Mouse (Mus musculus) NIH3T3 (cell line): ENCODE measurements around the gene Dpy30.

Experiments
- DNase-seq: peaks from one replicate; pipeline ENCODE4 v3.0.0-alpha.2; 2012; ENCODE audit warnings: low read depth

Dpy30 gene

DNA sequence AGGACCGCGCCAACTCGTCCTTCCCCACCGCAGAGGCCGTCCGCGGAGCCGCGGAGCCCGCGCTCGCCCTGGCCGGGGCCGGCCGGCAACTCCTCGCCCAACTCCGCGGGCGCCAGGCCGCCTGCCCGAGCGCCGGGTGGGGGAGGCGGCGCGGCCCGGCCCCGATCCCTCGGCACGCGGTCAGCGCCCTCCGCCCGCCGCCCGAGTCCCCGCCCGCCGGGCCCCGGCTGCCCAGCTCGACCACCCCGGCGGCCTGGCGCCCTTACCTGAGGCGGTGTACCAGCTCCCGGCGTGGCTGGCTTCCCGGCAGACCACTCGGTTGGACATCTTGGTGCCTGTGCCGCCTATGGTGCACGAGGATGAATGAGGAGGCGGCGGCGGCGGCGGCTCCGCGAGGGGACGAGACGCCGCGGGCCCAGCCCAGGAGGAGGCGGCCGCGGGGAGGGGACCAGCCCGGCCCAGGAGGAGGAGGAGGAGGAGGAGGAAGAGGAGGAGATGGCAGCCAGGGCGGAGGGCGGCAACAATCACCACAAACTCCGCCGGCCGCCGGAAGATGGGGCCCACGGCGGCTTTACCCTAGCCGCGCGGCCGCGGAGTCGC, 29.2 kb downstream of the Dpy30 start:
- DNase-seq: peak; percentile 90

- peak; percentile 52 for DNase-seq
These were observed 29.9 kb downstream of the Dpy30 start for GRCm38 (mm10) chr17:74293687-74294425.

DNA sequence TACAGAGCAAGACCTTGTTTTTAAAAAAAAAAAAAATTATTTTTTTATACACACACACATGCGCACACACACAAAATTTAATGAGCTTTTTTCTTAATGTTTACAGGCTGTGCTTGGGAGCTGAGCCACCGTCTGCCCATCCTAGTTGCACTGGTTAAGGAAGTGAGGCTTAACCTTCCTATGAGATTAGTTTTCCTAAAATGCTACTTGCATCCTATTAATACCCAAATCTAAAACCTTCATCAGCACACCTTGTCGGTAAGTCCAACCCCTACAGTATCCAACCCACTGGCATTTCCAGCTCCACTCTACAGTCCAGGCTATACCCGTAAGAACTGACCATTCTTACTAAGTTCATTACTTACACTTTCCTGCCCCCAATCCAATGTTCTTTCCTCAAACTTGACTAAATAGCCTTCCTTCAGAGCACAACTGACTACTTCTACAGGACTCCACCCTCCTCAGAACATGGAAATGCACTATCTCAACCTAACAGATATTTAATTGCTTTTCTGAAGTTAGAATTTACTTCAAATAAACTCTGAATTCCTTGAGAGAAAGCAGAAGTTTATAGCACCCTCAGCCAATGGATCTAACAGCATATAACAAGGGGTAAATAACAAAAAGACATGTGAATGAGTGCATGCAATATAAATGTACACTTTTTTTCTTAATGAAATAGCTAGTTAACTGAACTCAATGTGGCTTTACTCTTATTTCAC, 31.9 kb downstream of the Dpy30 start:
- no peak for DNase-seq

- DNase-seq: no peak
These were observed 32.9 kb downstream of the Dpy30 start for GRCm38 (mm10) chr17:74290869-74291268.

DNA sequence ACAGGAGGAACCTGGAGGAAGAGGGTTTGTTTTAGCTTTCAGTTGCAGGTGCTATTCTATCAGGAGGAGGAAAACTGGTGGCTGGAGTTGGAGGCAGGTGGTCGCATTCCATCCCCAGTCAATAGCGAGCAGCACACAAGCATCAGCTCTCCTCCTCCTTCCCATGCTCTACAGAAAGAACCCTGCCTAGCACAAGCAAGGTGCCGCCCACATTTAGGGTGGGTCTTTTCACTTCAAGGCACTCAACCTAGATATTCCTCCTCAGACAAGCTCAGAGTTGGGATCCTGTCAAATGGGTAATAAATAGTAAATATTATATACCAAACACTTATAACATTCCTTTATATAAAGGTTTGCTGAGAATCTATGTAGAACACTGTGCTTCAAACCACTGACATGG, 33.5 kb downstream of the Dpy30 start:
- no peak for DNase-seq

DNA sequence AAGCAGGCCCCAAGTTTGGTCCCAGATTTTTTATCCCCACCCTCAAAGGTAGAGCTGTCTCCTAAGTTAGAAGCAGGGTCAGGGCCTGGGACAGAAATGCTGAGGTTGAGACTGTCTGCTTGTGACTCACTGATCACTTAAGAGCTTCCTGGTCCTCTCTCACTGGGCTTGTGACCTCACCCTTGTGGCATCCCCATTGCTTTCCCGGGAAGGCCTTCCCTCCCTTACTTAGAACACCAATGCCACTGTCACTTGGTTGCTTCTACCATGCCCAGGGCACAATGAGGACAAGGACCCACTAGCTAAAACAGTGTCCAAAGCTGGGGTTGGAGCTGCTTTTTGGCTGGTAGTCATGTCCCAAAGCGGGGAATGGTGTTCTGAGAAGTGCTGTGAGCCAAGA, 35.1 kb downstream of the Dpy30 start:
- no peak for DNase-seq

DNA sequence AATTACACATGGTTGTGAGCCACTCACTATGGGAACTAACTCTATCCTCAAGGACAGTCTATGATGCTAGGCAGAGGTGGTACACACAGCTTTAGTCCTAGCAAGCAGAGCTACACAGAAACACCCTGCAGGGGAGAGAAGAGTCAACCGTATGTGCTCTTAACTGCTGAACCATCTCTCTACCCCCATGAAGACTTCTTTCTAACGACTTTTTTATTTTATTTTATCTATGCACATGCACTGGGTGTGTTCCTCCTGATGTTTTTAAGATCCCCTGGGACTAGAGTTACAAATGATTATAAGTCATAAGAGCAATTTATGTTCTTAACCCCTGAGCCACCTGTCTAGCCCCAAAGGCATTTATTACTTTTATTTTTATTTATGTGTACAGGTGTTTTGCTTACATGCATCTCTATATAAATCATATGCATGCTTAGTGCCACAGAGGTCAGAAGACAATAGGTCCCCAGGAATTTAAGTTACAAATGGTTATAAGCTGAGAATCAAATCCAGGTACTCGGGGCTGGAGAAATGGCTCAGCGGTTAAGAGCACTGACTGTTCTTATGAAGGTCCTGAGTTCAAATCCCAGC, 37.5 kb downstream of the Dpy30 start:
- DNase-seq: no peak

DNA sequence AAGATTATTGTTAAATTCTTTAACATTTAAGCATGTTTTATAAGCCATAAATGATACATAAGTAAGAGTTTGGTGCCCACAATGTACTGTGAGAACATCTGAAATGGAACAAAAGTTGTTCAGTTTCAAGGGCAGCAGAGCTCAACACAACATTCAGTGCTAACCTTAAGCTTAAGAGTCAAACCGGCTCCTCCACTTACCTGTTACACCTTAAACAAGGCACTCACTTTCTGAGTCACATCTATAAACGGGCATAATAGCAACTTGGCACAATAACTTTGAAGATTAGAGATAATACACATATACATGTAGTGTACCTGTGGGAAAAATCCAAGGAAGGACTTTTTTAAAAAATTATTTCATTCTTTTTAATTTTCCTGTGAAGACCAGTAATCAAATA, 38.0 kb downstream of the Dpy30 start:
- DNase-seq: no peak

GRCm38 (mm10) chr17:74284397-74285115, 39.2 kb downstream of the Dpy30 start:
- DNase-seq: peak; percentile 63

- DNase-seq: no peak
These were observed 41.7 kb downstream of the Dpy30 start for GRCm38 (mm10) chr17:74282024-74282423.

DNA sequence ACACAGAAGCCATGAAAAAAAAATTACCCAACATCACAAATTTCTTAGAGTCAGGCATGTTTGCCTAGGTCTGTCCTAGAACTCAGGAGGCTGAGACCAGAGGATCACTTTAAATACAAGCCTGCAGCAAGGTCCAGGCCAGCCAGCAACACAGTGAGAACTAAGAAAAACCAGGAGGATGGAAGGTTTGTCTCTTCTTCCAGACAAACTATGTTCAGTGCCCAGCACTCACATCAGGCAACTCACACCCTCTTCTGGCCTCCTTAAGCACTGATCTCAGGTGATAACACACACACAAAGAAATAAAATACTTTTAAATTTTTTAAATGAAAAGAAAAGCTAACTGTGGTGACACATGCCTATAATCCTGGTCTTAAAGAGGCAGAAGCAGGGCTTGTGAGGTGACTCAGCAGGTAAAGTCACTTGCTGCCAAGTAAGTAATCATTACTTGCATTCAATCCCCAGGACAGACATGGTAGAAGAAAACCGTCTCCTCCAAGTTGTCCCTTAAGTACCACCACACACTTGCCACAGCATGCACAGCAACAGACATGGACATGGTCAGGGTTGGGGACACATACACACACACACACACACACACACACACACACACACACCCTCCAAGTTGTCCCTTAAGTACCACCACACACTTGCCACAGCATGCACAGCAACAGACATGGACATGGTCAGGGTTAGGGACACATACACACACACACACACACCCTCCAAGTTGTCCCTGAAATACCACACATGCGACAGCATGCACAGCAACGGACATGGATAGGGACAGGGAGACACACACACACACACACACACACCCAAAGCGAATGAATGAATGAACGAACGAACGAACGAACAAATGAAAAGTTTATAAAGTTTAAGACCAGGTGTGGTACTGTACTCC, 44.5 kb downstream of the Dpy30 start:
- DNase-seq: peak; percentile 20

DNA sequence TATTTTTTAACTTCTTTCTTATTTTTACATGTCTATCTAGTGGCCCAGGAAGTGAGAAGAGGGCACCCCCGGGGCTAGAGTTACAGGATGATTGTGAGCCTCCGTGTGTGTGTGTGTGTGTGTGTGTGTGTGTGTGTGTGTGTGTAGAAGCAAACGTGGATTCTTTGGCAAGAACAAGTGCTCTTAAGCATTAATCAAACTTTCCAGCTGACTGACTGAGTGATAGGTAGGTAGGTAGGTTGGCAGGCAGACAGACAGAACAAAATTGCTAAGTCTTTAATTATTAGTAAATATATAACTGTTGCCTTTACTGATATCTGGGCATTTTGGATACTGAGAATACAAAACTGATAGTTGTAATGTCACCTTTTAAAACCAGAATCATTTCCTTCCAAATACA, 49.3 kb downstream of the Dpy30 start:
- no peak for DNase-seq

- no peak for DNase-seq
These were observed 51.0 kb downstream of the Dpy30 start for GRCm38 (mm10) chr17:74272683-74273205.

- DNase-seq: no peak
These were observed 52.0 kb downstream of the Dpy30 start for GRCm38 (mm10) chr17:74271541-74272268.

- no peak for DNase-seq
These were observed 53.5 kb downstream of the Dpy30 start for GRCm38 (mm10) chr17:74270205-74270604.

DNA sequence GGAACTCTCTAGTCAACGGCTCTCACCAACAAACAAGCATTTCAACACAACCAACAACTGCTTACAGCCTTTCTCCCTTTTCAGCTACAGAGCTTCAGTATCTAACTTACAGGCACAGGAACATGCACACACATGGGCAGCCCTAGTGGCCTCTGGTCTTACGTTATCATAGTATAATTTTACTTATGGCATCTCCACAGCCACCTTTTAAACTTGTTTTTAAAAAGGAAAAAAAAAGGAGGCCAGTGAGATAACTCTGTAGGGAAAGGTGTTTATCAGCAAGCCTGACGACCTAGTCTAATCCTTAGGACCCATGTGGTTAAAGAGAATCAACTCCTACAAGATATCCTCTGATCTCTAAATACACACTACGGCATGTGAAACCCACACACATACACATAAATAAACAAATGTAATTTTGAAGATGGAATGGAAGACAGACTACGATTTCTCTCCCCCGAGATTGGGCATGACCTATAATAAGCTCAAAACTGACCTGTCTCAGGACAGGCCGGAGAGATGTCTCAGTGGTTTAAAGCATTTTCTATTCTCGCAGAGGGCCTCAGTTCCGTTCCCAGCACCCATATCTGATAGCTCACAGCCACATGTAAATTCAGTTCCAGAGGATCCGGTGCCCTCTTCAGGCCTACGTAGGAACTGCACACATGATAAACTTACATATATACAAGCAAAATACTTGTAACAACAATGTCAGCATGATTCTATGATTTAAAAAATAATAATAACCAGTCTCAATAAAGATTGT, 56.1 kb downstream of the Dpy30 start:
- DNase-seq: peak; percentile 31

- no peak for DNase-seq
These were observed 58.1 kb downstream of the Dpy30 start for GRCm38 (mm10) chr17:74265636-74266035.

DNA sequence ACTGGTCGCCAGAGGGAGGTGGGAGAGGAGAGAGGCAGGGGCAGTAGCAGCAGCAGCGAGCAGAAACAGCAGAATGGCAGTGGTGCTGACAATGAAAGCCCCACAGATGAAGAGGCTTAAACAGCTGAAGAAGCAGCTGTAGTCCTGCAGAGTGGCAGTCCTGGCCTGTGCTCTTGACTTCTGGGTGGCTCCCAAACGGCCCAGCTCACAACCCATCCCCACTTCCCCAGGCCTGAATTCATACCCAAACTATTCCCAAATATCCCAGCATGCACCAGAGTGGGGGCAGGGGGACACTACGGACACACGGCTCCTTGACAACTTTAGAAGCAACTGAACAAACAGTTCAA, 58.6 kb downstream of the Dpy30 start:
- no peak for DNase-seq

DNA sequence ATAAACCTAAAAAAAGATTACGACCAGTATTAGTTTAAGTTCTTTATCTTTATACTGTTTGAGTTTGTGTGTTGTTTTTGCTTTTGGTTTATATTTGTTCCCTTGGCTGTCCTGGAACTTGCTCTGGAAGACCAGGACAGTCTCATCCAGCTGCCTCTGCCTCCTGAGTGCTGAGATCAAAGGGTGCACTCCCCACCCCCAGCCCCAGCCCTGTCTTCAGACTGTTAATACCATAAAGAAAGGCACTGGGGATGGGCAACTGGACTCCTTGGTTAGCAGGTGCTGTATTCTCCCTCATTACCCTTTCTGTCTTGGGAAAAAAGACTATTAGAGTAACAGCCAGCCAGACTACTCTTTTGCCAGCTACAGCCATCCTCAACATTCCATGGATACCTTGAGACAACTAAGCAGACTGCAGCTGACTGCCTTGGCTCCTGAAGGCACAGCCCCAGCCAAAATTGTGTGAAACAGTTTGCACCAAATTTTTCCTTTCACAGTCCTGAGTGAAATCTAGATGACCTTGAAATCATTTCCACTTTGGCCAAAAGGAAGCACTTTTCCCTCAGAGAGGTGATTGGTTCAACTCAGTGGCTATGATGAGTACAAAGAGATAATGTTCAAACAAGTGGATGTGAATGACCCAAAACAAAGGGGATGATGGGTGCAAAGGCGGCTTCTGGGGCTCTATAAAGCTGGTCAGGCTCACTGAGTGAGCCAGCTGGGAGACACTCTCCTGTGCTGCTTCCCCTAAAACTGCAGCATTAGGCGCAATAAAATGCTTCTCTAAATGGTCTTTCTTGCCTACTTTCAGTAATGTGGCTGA, 59.2 kb downstream of the Dpy30 start:
- peak; percentile 52 for DNase-seq
